ENCODE assay signal across 8 mouse cellular contexts in the genomic region with DNA sequence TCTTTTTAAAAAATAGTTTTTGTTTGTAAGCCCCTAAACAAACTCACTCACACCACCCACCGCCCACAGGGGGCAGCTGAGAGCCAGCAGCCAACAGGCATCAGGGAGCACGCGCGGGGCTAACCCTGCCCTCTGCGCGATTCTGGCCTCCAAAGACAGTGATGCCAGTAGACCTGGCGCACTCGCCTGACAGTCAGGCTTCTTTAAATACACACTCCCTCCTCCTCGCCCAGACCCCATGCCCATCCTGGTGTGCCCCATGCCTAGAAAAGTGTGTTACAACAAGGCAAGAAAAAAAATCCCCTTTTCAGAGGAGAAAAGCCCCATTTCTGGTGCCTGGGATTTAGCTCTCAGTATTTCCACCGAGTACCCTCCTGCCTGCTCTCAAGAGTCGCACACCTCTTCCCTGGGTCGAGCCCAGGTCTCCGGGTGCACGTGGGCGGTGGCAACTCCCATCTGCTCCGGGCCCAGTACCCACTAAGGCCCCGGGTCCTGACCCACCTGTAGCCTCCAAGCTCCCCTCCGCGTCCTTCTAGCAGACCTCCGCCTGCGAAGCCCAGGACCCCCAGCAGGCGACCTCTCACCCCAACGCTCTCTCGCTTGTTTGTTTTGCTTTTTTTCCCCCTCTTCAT. TPM values are rescaled to one million over a fixed set of nuclear protein-coding genes. Genes with fewer than 3 reads are reported as not detected.
DNase-seq lines count a peak whose midpoint lies in the region; ATAC-seq lines count a peak whose summit lies in the region.

No protein-coding gene starts in this region.

- peaks cover 23% of the 10 kb centered on the region for H3K27me3 ChIP-seq in liver, embryonic 11.5 days (replicated peaks; ENCODE audit: control insufficient read depth, insufficient read depth, low read length)
- H3K27me3 ChIP-seq in midbrain, embryonic 16.5 days (ENCODE audit: control insufficient read depth, insufficient read depth, low read depth, low read length), result peaks cover 12% of the 10 kb centered on the region
- H3K27me3 ChIP-seq in splenic B cell, adult 2 months (ENCODE audit: control insufficient read depth, insufficient read depth, low read length, poor library complexity, severe bottlenecking), result no peaks in the 10 kb centered on the region

- H3K9ac ChIP-seq in liver, embryonic 11.5 days (ENCODE audit: low read depth, low read length), result peak overlapping the region; percentile 72
- H3K9ac ChIP-seq in midbrain, embryonic 16.5 days (ENCODE audit: low read depth, low read length), result peak overlapping the region; percentile 73

- H3K36me3 ChIP-seq in liver, embryonic 11.5 days (ENCODE audit: control insufficient read depth, insufficient read depth, low read length), result no peaks in the 10 kb centered on the region
- H3K36me3 ChIP-seq in midbrain, embryonic 16.5 days (ENCODE audit: control insufficient read depth, insufficient read depth, low read length), result no peaks in the 10 kb centered on the region
- peaks cover 3% of the 10 kb centered on the region; the same call in 1 of the 2 replicates for H3K36me3 ChIP-seq in splenic B cell, adult 2 months (ENCODE audit: control insufficient read depth, insufficient read depth, low read length, poor library complexity, severe bottlenecking)

- peak; percentile 61 for ATAC-seq in liver, embryonic 11.5 days (replicated peaks; ENCODE audit: low FRiP score)
- ATAC-seq in midbrain, embryonic 16.5 days, result peak; percentile 55

- WGBS in liver, embryonic 11.5 days, result under 1% methylated on average over 24 of the region's 24 CpGs
- under 1% methylated on average over 24 of the region's 24 CpGs for WGBS in midbrain, embryonic 16.5 days

- intact Hi-C loops in gastrocnemius, postnatal 36 days (cut with DNase I), result loop anchor here (2.0 to 5.0 kb wide), 4 partner anchors 48 to 225 kb away; no protein-coding TSS in a partner anchor

- H3K4me3 ChIP-seq in liver, embryonic 11.5 days (ENCODE audit: low read depth, low read length), result peak overlapping the region; percentile 73
- peak overlapping the region; percentile 77 for H3K4me3 ChIP-seq in midbrain, embryonic 16.5 days (ENCODE audit: low read depth, low read length)

- peak; percentile 69 for DNase-seq in layer of hippocampus, adult 11-12 months (ENCODE audit: low spot score)
- DNase-seq in layer of hippocampus, postnatal 36 days, result no peak
- peak; percentile 84 for DNase-seq in embryo, embryonic 10 days (ENCODE audit: low spot score)
- peak; percentile 66 to 68 for DNase-seq in gastrocnemius, postnatal 36 days
- DNase-seq in induced T-regulatory cell, adult 2 months (ENCODE audit: low read depth), result peak; percentile 84
- DNase-seq in liver, embryonic 11.5 days (ENCODE audit: low spot score), result peak; percentile 66
- peak; percentile 90 for DNase-seq in splenic B cell, adult 2 months (ENCODE audit: low read depth, low spot score)

- no peaks in the 10 kb centered on the region for H3K4me1 ChIP-seq in liver, embryonic 11.5 days (replicated peaks; ENCODE audit: control insufficient read depth, insufficient read depth, low read length)
- H3K4me1 ChIP-seq in midbrain, embryonic 16.5 days (ENCODE audit: control insufficient read depth, insufficient read depth, low read length), result peaks cover 27% of the 10 kb centered on the region

- H3K27ac ChIP-seq in liver, embryonic 11.5 days (ENCODE audit: low read depth, low read length), result no peak overlapping the region
- no peak overlapping the region for H3K27ac ChIP-seq in midbrain, embryonic 16.5 days (ENCODE audit: low read length)

- H3K4me2 ChIP-seq in liver, embryonic 11.5 days, result peak overlapping the region; percentile 93
- peak overlapping the region; percentile 99 for H3K4me2 ChIP-seq in midbrain, embryonic 16.5 days (ENCODE audit: low read length)

- H3K9me3 ChIP-seq in liver, embryonic 11.5 days (ENCODE audit: control insufficient read depth, low read length), result no peaks in the 10 kb centered on the region
- H3K9me3 ChIP-seq in midbrain, embryonic 16.5 days (replicated peaks; ENCODE audit: control insufficient read depth, low read length, poor library complexity, severe bottlenecking), result no peaks in the 10 kb centered on the region

RNA-seq across cellular contexts. Expression of a gene that starts 1.0 kb away (rescaled TPM):
- 10 to 100 TPM; 12.5 to 14.4 TPM for total RNA-seq in layer of hippocampus, postnatal 36 days (2021)
- 10 to 100 TPM; 22.0 to 22.8 TPM for total RNA-seq in gastrocnemius, postnatal 36 days (2021)
- polyA plus RNA-seq in liver, embryonic 11.5 days (2014; fragmentation: Nextera tagmentation; extraction: Ambion mirVana), result 12.8 and 13.9 TPM in 2 replicates
- 28.2 and 30.1 TPM in 2 replicates for polyA plus RNA-seq in midbrain, embryonic 16.5 days (2015; fragmentation: Nextera tagmentation; extraction: Ambion mirVana)

Comparison
In these comparisons a context has a peak if more than half of its experiments do, and no peak if none do; other contexts are left out.
1. DNase-seq: peak in layer of hippocampus, adult 11-12 months (single experiment), embryo, embryonic 10 days (single experiment), gastrocnemius, postnatal 36 days (2 of 2), induced T-regulatory cell, adult 2 months (single experiment), liver, embryonic 11.5 days (single experiment) and splenic B cell, adult 2 months (single experiment); none in layer of hippocampus, postnatal 36 days (0 of 2).